ENCODE assay signal across 15 mouse cellular contexts in genomic region chr3:52444420-52445119, GRCm38 (mm10).
A peak's percentile ranks its signal among the peaks of the same experiment; 100 is the strongest.
DNase-seq lines count a peak whose midpoint lies in the region; ATAC-seq and TF ChIP-seq lines count a peak whose summit lies in the region.
"Had no signal": no experiment of that assay in that cellular context is flagged by ENCODE, and none has a peak within 500 bp of the region (broad histone marks: within the 10 kb centered on the region; RNA-seq: fewer than 3 reads in every experiment).

No protein-coding gene starts in this region.

- H3K79me2 ChIP-seq in heart, adult 2 months (replicated peaks; ENCODE audit: control insufficient read depth, insufficient read depth, low read length), result no peaks in the 10 kb centered on the region
- no peaks in the 10 kb centered on the region for H3K79me2 ChIP-seq in CH12.LX (replicated peaks; ENCODE audit: control insufficient read depth, extremely low read depth, insufficient read depth, poor library complexity, severe bottlenecking)

- H3K4me3 ChIP-seq in heart, adult 2 months, result no peak overlapping the region
- H3K4me3 ChIP-seq in liver, postnatal 0 days (ENCODE audit: low read depth, low read length), result no peak overlapping the region
- no peak overlapping the region for H3K4me3 ChIP-seq in liver, embryonic 11.5 days (ENCODE audit: low read depth, low read length)
- no peak overlapping the region for H3K4me3 ChIP-seq in CH12.LX (replicated peaks in 1 of 3; ENCODE audit: low read depth in 2 of 3, low read length in 2 of 3, poor library complexity in 1 of 3)
- H3K4me3 ChIP-seq in embryonic facial prominence, embryonic 10.5 days, result no peak overlapping the region
- H3K4me3 ChIP-seq: embryonic facial prominence, embryonic 13.5 days; liver, embryonic 15.5 days; megakaryocyte, embryonic 14.5 days; neural tube, embryonic 12.5 days; stomach, embryonic 15.5 days had no signal

- no peak overlapping the region for H3K4me2 ChIP-seq in liver, postnatal 0 days (ENCODE audit: low read depth, low read length)
- H3K4me2 ChIP-seq in liver, embryonic 11.5 days, result no peak overlapping the region
- H3K4me2 ChIP-seq in CH12.LX (ENCODE audit: insufficient read depth, low read depth, poor library complexity, severe bottlenecking), result peak overlapping the region; percentile 58; the same call in 1 of the 2 replicates
- H3K4me2 ChIP-seq: embryonic facial prominence, embryonic 13.5 days; liver, embryonic 15.5 days; neural tube, embryonic 12.5 days; stomach, embryonic 15.5 days had no signal

- no peak for DNase-seq in heart, adult 2 months
- no peak for DNase-seq in heart, adult 9 months (ENCODE audit: low spot score in 2 of 2)
- no peak for DNase-seq in liver, postnatal 0 days
- no peak for DNase-seq in liver, embryonic 11.5 days (ENCODE audit: low spot score)
- DNase-seq in CH12.LX (ENCODE audit: extremely low read depth), result peak; percentile 60
- DNase-seq in natural killer cell, adult 2 months (ENCODE audit: low spot score in 2 of 2), result peak; percentile 27 to 70
- DNase-seq in adrenal gland, postnatal 4 days (ENCODE audit: low spot score in 2 of 2), result no peak
- DNase-seq in embryonic facial prominence, embryonic 10.5 days (ENCODE audit: low spot score), result no peak
- DNase-seq: forebrain, postnatal 0 days; right cerebral cortex, adult 18-20 months had no signal

- peaks cover 12% of the 10 kb centered on the region for H3K4me1 ChIP-seq in heart, adult 2 months (ENCODE audit: control insufficient read depth, insufficient read depth, low read length)
- H3K4me1 ChIP-seq in liver, postnatal 0 days (ENCODE audit: insufficient read depth), result no peaks in the 10 kb centered on the region; the same call in 1 of the 2 replicates
- no peaks in the 10 kb centered on the region for H3K4me1 ChIP-seq in liver, embryonic 11.5 days (replicated peaks; ENCODE audit: control insufficient read depth, insufficient read depth, low read length)
- peaks cover 34 to 61% of the 10 kb centered on the region in 2 experiments for H3K4me1 ChIP-seq in CH12.LX (ENCODE audit: control insufficient read depth in 1 of 2, insufficient read depth in 2 of 2)
- peaks cover 4% of the 10 kb centered on the region for H3K4me1 ChIP-seq in embryonic facial prominence, embryonic 10.5 days
- H3K4me1 ChIP-seq: liver, embryonic 15.5 days; megakaryocyte, embryonic 14.5 days; stomach, embryonic 15.5 days had no signal

- TF ChIP-seq EP300 in heart, adult 2 months (IDR thresholded peaks at IDR 0.05; ENCODE audit: insufficient read depth, low read depth, low read length), result no peak
- TF ChIP-seq EP300 in liver, postnatal 0 days (IDR thresholded peaks at IDR 0.05; ENCODE audit: low read depth), result no peak
- no peak for TF ChIP-seq EP300 in CH12.LX (IDR thresholded peaks at IDR 0.05; ENCODE audit: low read length)

- intact Hi-C loops in heart, adult 2 months (cut with DNase I), result loop anchor here (1.0 kb wide), 1 partner anchor 8 kb away; no protein-coding TSS in a partner anchor

- H3K27me3 ChIP-seq in heart, adult 2 months (ENCODE audit: control insufficient read depth, insufficient read depth, low read length), result no peaks in the 10 kb centered on the region
- no peaks in the 10 kb centered on the region for H3K27me3 ChIP-seq in liver, postnatal 0 days (ENCODE audit: insufficient read depth, low read length)
- H3K27me3 ChIP-seq in liver, embryonic 11.5 days (replicated peaks; ENCODE audit: control insufficient read depth, insufficient read depth, low read length), result no peaks in the 10 kb centered on the region
- H3K27me3 ChIP-seq in CH12.LX (replicated peaks), result no peaks in the 10 kb centered on the region
- no peaks in the 10 kb centered on the region for H3K27me3 ChIP-seq in embryonic facial prominence, embryonic 10.5 days (replicated peaks; ENCODE audit: low read depth, poor library complexity, severe bottlenecking)
- H3K27me3 ChIP-seq: embryonic facial prominence, embryonic 13.5 days; liver, embryonic 15.5 days; neural tube, embryonic 12.5 days; stomach, embryonic 15.5 days had no signal

- ATAC-seq in liver, postnatal 0 days, result no peak
- no peak for ATAC-seq in liver, embryonic 11.5 days (replicated peaks; ENCODE audit: low FRiP score)
- ATAC-seq: forebrain, postnatal 0 days had no signal

- no peak for TF ChIP-seq POLR2A in heart, adult 2 months (IDR thresholded peaks at IDR 0.05; ENCODE audit: insufficient read depth, low read depth, low read length)
- no peak for TF ChIP-seq POLR2A in CH12.LX (IDR thresholded peaks at IDR 0.05; ENCODE audit: low read depth, low read length)

- dilution Hi-C loops in CH12.LX (cut with MboI; ENCODE audit: extremely low pct_ligation_motif_present, extremely low pct_unique_long_range_greater_than_20kb, low sequenced_read_pairs), result no loop called here

- TF ChIP-seq CTCF in heart, adult 2 months (IDR thresholded peaks at IDR 0.05), result no peak
- TF ChIP-seq CTCF in liver, postnatal 0 days (IDR thresholded peaks at IDR 0.05; ENCODE audit: low read depth), result no peak
- no peak for TF ChIP-seq CTCF in CH12.LX (conservative IDR thresholded peaks at IDR 0.05 in 1 of 2, IDR thresholded peaks at IDR 0.05 in 1 of 2; ENCODE audit: low read depth in 2 of 2, low read length in 2 of 2)

- 65% methylated on average over 8 of the region's 8 CpGs for WGBS in heart, adult 2 months
- 60% methylated on average over 8 of the region's 8 CpGs for WGBS in liver, postnatal 0 days (ENCODE audit: insufficient replicate concordance)
- WGBS in liver, embryonic 11.5 days, result 77% methylated on average over 8 of the region's 8 CpGs
- 85% methylated on average over 8 of the region's 8 CpGs for WGBS in embryonic facial prominence, embryonic 10.5 days

- no peaks in the 10 kb centered on the region for H3K36me3 ChIP-seq in heart, adult 2 months (ENCODE audit: control insufficient read depth, insufficient read depth, low read length)
- no peaks in the 10 kb centered on the region for H3K36me3 ChIP-seq in liver, postnatal 0 days (replicated peaks; ENCODE audit: insufficient read depth, low read length)
- no peaks in the 10 kb centered on the region for H3K36me3 ChIP-seq in liver, embryonic 11.5 days (ENCODE audit: control insufficient read depth, insufficient read depth, low read length)
- H3K36me3 ChIP-seq in CH12.LX (replicated peaks in 1 of 2; ENCODE audit: control insufficient read depth in 1 of 2, insufficient read depth in 1 of 2, low read length in 1 of 2), result no peaks in the 10 kb centered on the region
- no peaks in the 10 kb centered on the region for H3K36me3 ChIP-seq in embryonic facial prominence, embryonic 10.5 days (replicated peaks)
- H3K36me3 ChIP-seq: embryonic facial prominence, embryonic 13.5 days; liver, embryonic 15.5 days; neural tube, embryonic 12.5 days; stomach, embryonic 15.5 days had no signal

- no peak overlapping the region for H3K9ac ChIP-seq in heart, adult 2 months (ENCODE audit: low read depth, low read length)
- H3K9ac ChIP-seq in liver, postnatal 0 days (replicated peaks), result no peak overlapping the region
- no peak overlapping the region for H3K9ac ChIP-seq in liver, embryonic 11.5 days (ENCODE audit: low read depth, low read length)
- 0 out of 2 replicates have a peak overlapping the region, but pooled peaks have one; percentile 14 for H3K9ac ChIP-seq in CH12.LX (ENCODE audit: insufficient read depth, low read depth)
- H3K9ac ChIP-seq: embryonic facial prominence, embryonic 13.5 days; forebrain, postnatal 0 days; liver, embryonic 15.5 days; neural tube, embryonic 12.5 days; stomach, embryonic 15.5 days had no signal

- in situ Hi-C loops in CH12.LX (cut with MboI; ENCODE audit: low pct_ligation_motif_present, low pct_unique_long_range_greater_than_20kb, low sequenced_read_pairs), result loop anchor here (10.0 kb wide), 1 partner anchor 180 kb away; the partner anchor contains the start of gene Foxo1

- peak overlapping the region; percentile 20; the same call in 1 of the 2 replicates for H3K27ac ChIP-seq in heart, adult 2 months
- 0 out of 2 replicates have a peak overlapping the region, but pooled peaks have one; percentile 16 for H3K27ac ChIP-seq in liver, postnatal 0 days (ENCODE audit: low read depth)
- no peak overlapping the region for H3K27ac ChIP-seq in liver, embryonic 11.5 days (ENCODE audit: low read depth, low read length)
- H3K27ac ChIP-seq in CH12.LX (ENCODE audit: insufficient read depth, low read depth), result peak overlapping the region; percentile 83
- no peak overlapping the region for H3K27ac ChIP-seq in embryonic facial prominence, embryonic 10.5 days (replicated peaks)
- H3K27ac ChIP-seq: embryonic facial prominence, embryonic 13.5 days; liver, embryonic 15.5 days; neural tube, embryonic 12.5 days; stomach, embryonic 15.5 days had no signal

- no peak for TF ChIP-seq RAD21 in CH12.LX (IDR thresholded peaks at IDR 0.05; ENCODE audit: low read depth, low read length)

- H3K9me3 ChIP-seq in liver, postnatal 0 days (ENCODE audit: low read length), result no peaks in the 10 kb centered on the region
- H3K9me3 ChIP-seq in liver, embryonic 11.5 days (ENCODE audit: control insufficient read depth, low read length), result no peaks in the 10 kb centered on the region
- no peaks in the 10 kb centered on the region for H3K9me3 ChIP-seq in CH12.LX (replicated peaks; ENCODE audit: low read length)
- H3K9me3 ChIP-seq in embryonic facial prominence, embryonic 10.5 days, result no peaks in the 10 kb centered on the region
- H3K9me3 ChIP-seq: embryonic facial prominence, embryonic 13.5 days; liver, embryonic 15.5 days; neural tube, embryonic 12.5 days; stomach, embryonic 15.5 days had no signal

TF ChIP-seq in CH12.LX, 34 proteins besides CTCF, POLR2A, EP300 and RAD21:
- TF ChIP-seq MAX (IDR thresholded peaks at IDR 0.05; ENCODE audit: low read length) (peak; percentile 53), TCF12 (IDR thresholded peaks at IDR 0.05; ENCODE audit: low read depth, low read length) (peak; percentile 81), E2F4 (IDR thresholded peaks at IDR 0.05; ENCODE audit: insufficient replicate concordance, low read depth, low read length) (no peak), BHLHE40 (IDR thresholded peaks at IDR 0.05; ENCODE audit: low read depth, low read length) (peak; percentile 95), TBP (conservative IDR thresholded peaks at IDR 0.05; ENCODE audit: low read depth, low read length) (no peak), NRF1 (IDR thresholded peaks at IDR 0.05; ENCODE audit: low read depth, low read length) (no peak; the same call in 1 of the 2 replicates), RCOR1 (conservative IDR thresholded peaks at IDR 0.05; ENCODE audit: low read depth, low read length) (0 out of 2 replicates have a peak, but pooled peaks have one; percentile 43), ETS1 (conservative IDR thresholded peaks at IDR 0.05; ENCODE audit: low read depth, low read length) (peak; percentile 77)

Comparison
In these comparisons a context has a peak if more than half of its experiments do, and no peak if none do; other contexts are left out.
1. H3K27ac ChIP-seq: peak in heart, adult 2 months (single experiment), liver, postnatal 0 days (single experiment) and CH12.LX (single experiment); none in liver, embryonic 11.5 days (single experiment) and embryonic facial prominence, embryonic 10.5 days (single experiment).
2. DNase-seq: peak in CH12.LX (single experiment) and natural killer cell, adult 2 months (2 of 2); none in heart, adult 2 months (0 of 2), heart, adult 9 months (0 of 2), liver, postnatal 0 days (single experiment), liver, embryonic 11.5 days (single experiment), adrenal gland, postnatal 4 days (0 of 2) and embryonic facial prominence, embryonic 10.5 days (single experiment).